Mouse (Mus musculus) MEL (cell line): ENCODE results near the gene Trim39. TPM values are rescaled to one million over a fixed set of nuclear protein-coding genes. Genes with fewer than 3 reads are reported as not detected.

Experiments
- DNase-seq: peaks from one replicate; pipeline ENCODE4 v3.0.0; 2011; ENCODE audit warnings: low read depth, low spot score
- H3K27ac ChIP-seq: 2 replicates; pipeline ENCODE4 v1.5.1; 2012; ENCODE audit warnings: low read depth, mild to moderate bottlenecking, control low read depth, low read length, moderate library complexity; ENCODE audit not compliant: control insufficient read depth
- H3K27me3 ChIP-seq, 2 experiments: fragments of 150-350 bp in 1 of 2; sonication (generic) in 1 of 2; 2 replicates each; pipeline ENCODE4 v1.6.1; 2012; ENCODE audit warnings: low read length in 2 of 2, mild to moderate bottlenecking in 2 of 2, improper control_type of control experiment in 1 of 2, moderate library complexity in 1 of 2; ENCODE audit not compliant: insufficient read depth in 2 of 2, control insufficient read depth in 1 of 2
- H3K36me3 ChIP-seq, 2 experiments: 2 replicates each; pipeline ENCODE4 v1.6.1; 2012 to 2014; ENCODE audit warnings: low read length in 2 of 2, improper control_type of control experiment in 1 of 2, inconsistent platforms in 1 of 2, mild to moderate bottlenecking in 1 of 2; ENCODE audit not compliant: insufficient read depth in 2 of 2, control insufficient read depth in 1 of 2
- H3K4me1 ChIP-seq, 2 experiments: fragments of 150-350 bp in 1 of 2; sonication (generic) in 1 of 2; 2 replicates each; pipeline ENCODE4 v1.6.1; 2012; ENCODE audit warnings: low read length in 2 of 2, improper control_type of control experiment in 1 of 2, mild to moderate bottlenecking in 1 of 2; ENCODE audit not compliant: insufficient read depth in 2 of 2, control insufficient read depth in 1 of 2
- H3K4me3 ChIP-seq, 2 experiments: fragments of 150-350 bp in 1 of 2; sonication (generic) in 1 of 2; 2 replicates each; pipeline ENCODE4 v1.5.1; 2012; ENCODE audit warnings: low read depth in 2 of 2, low read length in 2 of 2, mild to moderate bottlenecking in 2 of 2, moderate library complexity in 2 of 2, control low read depth in 1 of 2, improper control_type of control experiment in 1 of 2; ENCODE audit not compliant: control insufficient read depth in 1 of 2, insufficient read depth in 1 of 2
- H3K79me2 ChIP-seq: 2 replicates; pipeline ENCODE4 v1.6.1; 2012; ENCODE audit warnings: mild to moderate bottlenecking, low read length, moderate library complexity; ENCODE audit not compliant: control insufficient read depth, poor library complexity, insufficient read depth
- H3K9ac ChIP-seq: 2 replicates; pipeline ENCODE4 v1.6.1; 2012; ENCODE audit warnings: low read depth, mild to moderate bottlenecking, control low read depth, low read length, moderate library complexity; ENCODE audit not compliant: control insufficient read depth, poor library complexity, severe bottlenecking
- H3K9me3 ChIP-seq: fragments of 150-350 bp; sonication (generic); replicated peaks from 2 replicates; pipeline ENCODE4 v1.6.1; 2012; ENCODE audit warnings: mild to moderate bottlenecking, low read length, improper control_type of control experiment, moderate library complexity; ENCODE audit not compliant: insufficient read depth
- BHLHE40 ChIP-seq: IDR thresholded peaks from 2 replicates; pipeline ENCODE4 v1.6.1; 2012; ENCODE audit warnings: low read depth, mild to moderate bottlenecking, inconsistent platforms, low read length, improper control_type of control experiment, borderline replicate concordance
- CHD2 ChIP-seq: IDR thresholded peaks from 2 replicates; pipeline ENCODE4 v1.6.1; 2011; ENCODE audit warnings: low read length, improper control_type of control experiment
- E2F4 ChIP-seq: IDR thresholded peaks from 2 replicates; pipeline ENCODE4 v1.6.1; 2011; ENCODE audit warnings: low read depth, low read length, improper control_type of control experiment, borderline replicate concordance
- ELF1 ChIP-seq: IDR thresholded peaks from 2 replicates; pipeline ENCODE4 v1.6.1; 2014; ENCODE audit warnings: low read depth, mild to moderate bottlenecking, inconsistent platforms, low read length, improper control_type of control experiment, moderate library complexity
- GABPA ChIP-seq: IDR thresholded peaks from 2 replicates; pipeline ENCODE4 v1.6.1; 2012; ENCODE audit warnings: low read depth, mild to moderate bottlenecking, inconsistent platforms, low read length, improper control_type of control experiment, moderate library complexity
- GATA1 ChIP-seq: IDR thresholded peaks from 2 replicates; pipeline ENCODE4 v1.6.1; 2011; ENCODE audit warnings: low read depth, low read length, improper control_type of control experiment
- HCFC1 ChIP-seq: IDR thresholded peaks from 2 replicates; pipeline ENCODE4 v1.6.1; 2012; ENCODE audit warnings: low read depth, mild to moderate bottlenecking, inconsistent platforms, low read length, improper control_type of control experiment, moderate library complexity
- JUND ChIP-seq: IDR thresholded peaks from 2 replicates; pipeline ENCODE4 v1.6.1; 2011; ENCODE audit warnings: low read depth, mild to moderate bottlenecking, improper control_type of control experiment, low read length
- KAT2A ChIP-seq: conservative IDR thresholded peaks from 2 replicates; pipeline ENCODE4 v1.6.1; 2012; ENCODE audit warnings: low read depth, low read length, improper control_type of control experiment, inconsistent platforms
- MAFK ChIP-seq: IDR thresholded peaks from 2 replicates; pipeline ENCODE4 v1.6.1; 2011; ENCODE audit warnings: low read depth, mild to moderate bottlenecking, low read length, improper control_type of control experiment, borderline replicate concordance
- MAX ChIP-seq: IDR thresholded peaks from 2 replicates; pipeline ENCODE4 v1.6.1; 2011; ENCODE audit warnings: low read length, improper control_type of control experiment
- MAZ ChIP-seq: IDR thresholded peaks from 2 replicates; pipeline ENCODE4 v1.6.1; 2012; ENCODE audit warnings: low read depth, mild to moderate bottlenecking, inconsistent platforms, low read length, improper control_type of control experiment
- MEF2A ChIP-seq: IDR thresholded peaks from 2 replicates; pipeline ENCODE4 v1.6.1; 2014; ENCODE audit warnings: low read depth, mild to moderate bottlenecking, inconsistent platforms, low read length, improper control_type of control experiment; ENCODE audit not compliant: poor library complexity, insufficient replicate concordance, severe bottlenecking; ENCODE audit errors: extremely low read depth
- MYB ChIP-seq: IDR thresholded peaks from 2 replicates; pipeline ENCODE4 v1.6.1; 2011; ENCODE audit warnings: mild to moderate bottlenecking, low read depth, low read length, improper control_type of control experiment
- MYC ChIP-seq: IDR thresholded peaks from 2 replicates; pipeline ENCODE4 v1.6.1; 2011; ENCODE audit warnings: low read depth, mild to moderate bottlenecking, low read length, improper control_type of control experiment, moderate library complexity
- NELFE ChIP-seq: IDR thresholded peaks from 2 replicates; pipeline ENCODE4 v1.6.1; 2011; ENCODE audit warnings: low read depth, low read length, improper control_type of control experiment
- NRF1 ChIP-seq: IDR thresholded peaks from 2 replicates; pipeline ENCODE4 v1.6.1; 2014; ENCODE audit warnings: low read depth, mild to moderate bottlenecking, inconsistent platforms, low read length, improper control_type of control experiment, moderate library complexity; ENCODE audit not compliant: poor library complexity, insufficient read depth, severe bottlenecking
- POLR2A ChIP-seq, 2 experiments: IDR thresholded peaks; 2 replicates each; pipeline ENCODE4 v1.6.1; 2011 to 2012; ENCODE audit warnings: low read length in 2 of 2, mild to moderate bottlenecking in 2 of 2, control low read depth in 1 of 2, improper control_type of control experiment in 1 of 2, low read depth in 1 of 2, moderate library complexity in 1 of 2; ENCODE audit not compliant: control insufficient read depth in 1 of 2, insufficient read depth in 1 of 2, poor library complexity in 1 of 2
- POLR2AphosphoS2 ChIP-seq: IDR thresholded peaks from 2 replicates; pipeline ENCODE4 v1.6.1; 2011; ENCODE audit warnings: low read length, improper control_type of control experiment
- RCOR1 ChIP-seq: IDR thresholded peaks from 2 replicates; pipeline ENCODE4 v1.6.1; 2012; ENCODE audit warnings: low read depth, mild to moderate bottlenecking, inconsistent platforms, low read length, improper control_type of control experiment
- SIN3A ChIP-seq: IDR thresholded peaks from 2 replicates; pipeline ENCODE4 v1.6.1; 2012; ENCODE audit warnings: low read length, improper control_type of control experiment, inconsistent platforms
- SMC3 ChIP-seq: IDR thresholded peaks from 2 replicates; pipeline ENCODE4 v1.6.1; 2011; ENCODE audit warnings: low read depth, low read length, improper control_type of control experiment
- TAL1 ChIP-seq: IDR thresholded peaks from 2 replicates; pipeline ENCODE4 v1.6.1; 2012; ENCODE audit warnings: mild to moderate bottlenecking, inconsistent platforms, low read length, moderate library complexity, mixed read lengths
- TBP ChIP-seq: IDR thresholded peaks from 2 replicates; pipeline ENCODE4 v1.8.0; 2011; ENCODE audit warnings: low read depth, low read length, improper control_type of control experiment
- USF1 ChIP-seq: IDR thresholded peaks from 2 replicates; pipeline ENCODE4 v1.6.1; 2014; ENCODE audit warnings: low read depth, mild to moderate bottlenecking, inconsistent platforms, low read length, improper control_type of control experiment, moderate library complexity
- USF2 ChIP-seq, 2 experiments: IDR thresholded peaks; 2 replicates each; pipeline ENCODE4 v1.6.1; 2011 to 2012; ENCODE audit warnings: improper control_type of control experiment in 2 of 2, low read length in 2 of 2, borderline replicate concordance in 1 of 2, inconsistent platforms in 1 of 2, low read depth in 1 of 2, mild to moderate bottlenecking in 1 of 2; ENCODE audit not compliant: insufficient read depth in 1 of 2
- ZMIZ1 ChIP-seq: IDR thresholded peaks from 2 replicates; pipeline ENCODE4 v1.6.1; 2012; ENCODE audit warnings: low read depth, mild to moderate bottlenecking, inconsistent platforms, low read length, improper control_type of control experiment, moderate library complexity
- polyA plus RNA-seq, 2 experiments: library from polyadenylated mRNA; stranded (reverse) in 1 of 2; unstranded in 1 of 2; fragments of >175 nt in 1 of 2; fragments of >200 nt in 1 of 2; gene quantifications; 2 replicates each; pipeline versions ENCODE4 v1.2.1 to v1.2.4; 2012; ENCODE audit warnings: low replicate concordance in 2 of 2, low read depth in 1 of 2; ENCODE audit not compliant: insufficient read length in 2 of 2, insufficient read depth in 1 of 2, missing spikeins in 1 of 2
- total RNA-seq: library from RNA; depleted of rRNA; stranded (reverse); fragments of 300-350 nt; gene quantifications from 2 replicates; pipeline ENCODE4 v1.2.3, GENCODE M21; 2012

Trim39 gene
- total and polyA plus RNA-seq, 3 experiments, result 13.5 to 16.0 TPM; not detected in 1

DNA sequence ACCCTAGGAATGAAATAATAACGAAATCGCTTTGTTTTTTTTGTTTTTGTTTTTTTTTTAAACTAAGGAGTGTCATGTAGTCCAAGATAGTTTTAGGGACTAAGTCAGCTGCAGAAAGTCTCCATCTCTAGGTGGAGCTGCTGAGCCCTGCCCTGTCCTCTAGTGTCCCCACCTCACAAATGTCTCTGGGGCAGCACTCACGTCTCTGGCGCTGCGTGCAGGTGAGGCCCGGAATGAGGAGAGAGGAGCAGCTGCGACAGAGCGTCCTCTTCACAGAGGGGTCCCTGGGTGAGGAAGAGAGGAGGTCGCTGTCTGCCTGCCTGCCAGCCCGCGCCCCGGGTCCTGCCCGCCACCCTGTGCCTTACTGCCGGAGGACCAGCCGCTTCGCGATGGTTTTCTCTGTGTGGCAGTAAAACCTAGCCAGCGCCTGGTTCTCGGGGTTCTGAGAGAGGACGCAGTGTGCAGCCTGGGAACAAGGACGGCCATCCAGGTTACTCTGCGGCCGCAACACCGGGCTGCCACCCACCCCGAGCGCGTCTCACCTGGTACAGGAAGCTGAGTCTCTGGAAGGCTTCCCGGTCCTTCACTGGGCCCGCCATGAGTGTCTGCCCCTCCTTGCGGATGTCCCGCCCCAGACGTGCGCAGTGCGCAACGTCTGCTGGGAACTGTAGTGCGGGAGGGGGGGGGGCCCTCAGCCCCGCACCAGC is 14.7 kb downstream of the Trim39 start (continued):
- TF ChIP-seq HCFC1 (peak; percentile 93), ELF1 (peak; percentile 71), RCOR1 (no peak), SMC3 (peak; percentile 31), MAZ (peak; percentile 87; the same call in 1 of the 2 replicates), USF1 (0 out of 2 replicates have a peak, but pooled peaks have one; percentile 17), KAT2A (no peak; the same call in 1 of the 2 replicates), USF2 (IDR thresholded peaks at IDR 0.05; ENCODE audit: borderline replicate concordance in 1 of 2, insufficient read depth in 1 of 2, low read depth in 1 of 2, low read length in 2 of 2) (no peak), TBP (peak; percentile 61), MEF2A (no peak), NRF1 (peak; percentile 64), GABPA (no peak), GATA1 (no peak), E2F4 (no peak), SIN3A (peak; percentile 42), ZMIZ1 (peak; percentile 62; the same call in 1 of the 2 replicates), BHLHE40 (no peak), MYB (no peak)

DNA sequence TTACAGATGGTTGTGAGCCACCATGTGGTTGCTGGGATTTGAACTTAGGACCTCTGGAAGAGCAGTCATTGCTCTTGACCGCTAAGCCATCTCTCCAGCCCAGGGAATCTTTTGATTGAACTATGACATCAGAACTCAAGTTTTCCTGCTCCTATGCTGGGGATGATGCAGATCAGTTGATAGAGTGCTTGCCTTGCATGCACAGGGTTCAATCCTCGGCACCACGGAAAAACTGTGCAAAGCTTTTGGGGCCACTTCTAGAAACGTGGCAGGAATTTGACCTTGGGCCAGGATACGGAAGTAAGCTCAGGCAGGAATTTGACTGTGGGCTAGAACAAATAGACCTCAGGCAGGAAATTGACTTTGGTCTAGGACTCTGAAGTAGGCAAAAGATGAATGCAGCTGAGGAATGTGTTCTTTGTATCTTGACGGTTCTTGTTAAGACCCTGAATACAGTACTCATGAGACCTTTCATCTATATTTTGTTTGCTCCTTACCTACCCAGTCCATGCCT is 18.9 kb downstream of the Trim39 start:
- TF ChIP-seq MYC (no peak), MAX (no peak), SIN3A (no peak), NELFE (no peak), POLR2AphosphoS2 (no peak), TAL1 (no peak), GABPA (no peak), CHD2 (no peak), MAFK (no peak), POLR2A (IDR thresholded peaks at IDR 0.05; ENCODE audit: control insufficient read depth in 1 of 2, insufficient read depth in 1 of 2, low read depth in 1 of 2, low read length in 2 of 2, poor library complexity in 1 of 2) (no peak), JUND (no peak), E2F4 (no peak)
- Histone ChIP-seq H3K9me3 (no peaks in the 10 kb centered on the region), H3K36me3 (peaks cover 0 to 6% of the 10 kb centered on the region in 2 experiments; a peak in 2 of 4 replicates), H3K4me3 (no peak overlapping the region), H3K4me1 (peaks cover 0 to 6% of the 10 kb centered on the region in 2 experiments; a peak in 2 of 4 replicates), H3K79me2 (peaks cover 5% of the 10 kb centered on the region), H3K27me3 (no peaks in the 10 kb centered on the region; a peak in 1 of 4 replicates), H3K9ac (no peak overlapping the region), H3K27ac (no peak overlapping the region)
- DNase-seq, result no peak
